1 mouse cellular context compared by ENCODE assay signal in the genomic region with DNA sequence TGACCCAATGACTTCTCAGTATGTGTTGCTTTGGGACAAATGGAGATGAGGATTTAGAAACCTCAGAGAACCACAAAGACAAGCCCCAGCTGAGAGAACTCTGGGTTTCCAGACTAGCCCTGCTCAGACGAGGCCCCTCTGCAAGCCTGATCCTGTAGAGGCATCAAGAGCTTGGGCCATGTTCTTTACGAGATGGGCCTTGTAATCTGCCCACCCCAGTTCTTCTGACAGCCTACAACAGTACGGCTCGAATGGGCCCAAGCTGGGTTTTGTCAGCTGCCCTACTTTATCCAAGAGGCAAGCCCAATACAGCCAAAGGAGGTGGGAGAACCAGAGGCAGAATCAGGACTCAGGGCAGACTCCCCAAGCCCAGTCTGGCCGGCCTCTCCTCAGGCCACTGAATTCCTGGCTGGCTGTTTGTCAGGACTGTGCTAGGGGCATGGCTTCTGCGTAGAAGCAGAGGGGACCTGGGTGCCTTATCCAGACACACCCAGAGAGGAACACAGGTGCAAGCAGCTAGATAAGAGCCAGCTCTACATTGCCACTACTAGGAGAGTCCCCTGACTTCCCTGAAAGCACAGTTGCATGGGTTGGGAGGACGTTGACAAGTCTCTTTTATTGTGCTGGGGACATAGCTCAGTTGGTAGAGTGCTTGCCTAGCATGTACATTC.
A peak's percentile ranks its signal among the peaks of the same experiment; 100 is the strongest.
TF ChIP-seq lines count a peak whose summit lies in the region.

No protein-coding gene starts in this region.

TF ChIP-seq in MEL, 35 proteins besides CTCF, POLR2A, EP300 and RAD21 (continued from another document):
- TF ChIP-seq MAFK (IDR thresholded peaks at IDR 0.05; ENCODE audit: borderline replicate concordance, low read depth, low read length) (0 out of 2 replicates have a peak, but pooled peaks have one; percentile 24), TBP (IDR thresholded peaks at IDR 0.05; ENCODE audit: low read depth, low read length) (peak; percentile 59; the same call in 1 of the 2 replicates), ETS1 (IDR thresholded peaks at IDR 0.05; ENCODE audit: low read depth, low read length) (peak; percentile 81), SIN3A (IDR thresholded peaks at IDR 0.05; ENCODE audit: low read length) (peak; percentile 80), JUND (IDR thresholded peaks at IDR 0.05; ENCODE audit: low read depth, low read length) (no peak), ZMIZ1 (IDR thresholded peaks at IDR 0.05; ENCODE audit: low read depth, low read length) (no peak), GATA1 (IDR thresholded peaks at IDR 0.05; ENCODE audit: low read depth, low read length) (peak; percentile 99), RCOR1 (IDR thresholded peaks at IDR 0.05; ENCODE audit: low read depth, low read length) (peak; percentile 78), KAT2A (conservative IDR thresholded peaks at IDR 0.05; ENCODE audit: low read depth, low read length) (no peak), ZNF384 (IDR thresholded peaks at IDR 0.05; ENCODE audit: low read depth, low read length) (no peak), E2F4 (IDR thresholded peaks at IDR 0.05; ENCODE audit: borderline replicate concordance, low read depth, low read length) (no peak), BHLHE40 (IDR thresholded peaks at IDR 0.05; ENCODE audit: borderline replicate concordance, low read depth, low read length) (no peak), UBTF (IDR thresholded peaks at IDR 0.05; ENCODE audit: borderline replicate concordance, insufficient read depth, low read depth, low read length) (no peak), TCF12 (IDR thresholded peaks at IDR 0.05; ENCODE audit: low read depth, low read length) (peak; percentile 98), USF2 (IDR thresholded peaks at IDR 0.05; ENCODE audit: borderline replicate concordance in 1 of 2, insufficient read depth in 1 of 2, low read depth in 1 of 2, low read length in 2 of 2) (no peak), NELFE (IDR thresholded peaks at IDR 0.05; ENCODE audit: low read depth, low read length) (no peak), SMC3 (IDR thresholded peaks at IDR 0.05; ENCODE audit: low read depth, low read length) (peak; percentile 33; the same call in 1 of the 2 replicates), MYB (IDR thresholded peaks at IDR 0.05; ENCODE audit: low read depth, low read length) (no peak), POLR2AphosphoS2 (IDR thresholded peaks at IDR 0.05; ENCODE audit: low read length) (no peak), MYC (IDR thresholded peaks at IDR 0.05; ENCODE audit: low read depth, low read length) (peak; percentile 68), MXI1 (IDR thresholded peaks at IDR 0.05; ENCODE audit: low read depth, low read length) (peak; percentile 71), MEF2A (IDR thresholded peaks at IDR 0.05; ENCODE audit: extremely low read depth, insufficient replicate concordance, low read depth, low read length, poor library complexity, severe bottlenecking) (no peak), MAX (IDR thresholded peaks at IDR 0.05; ENCODE audit: low read length) (no peak; the same call in 1 of the 2 replicates), NRF1 (IDR thresholded peaks at IDR 0.05; ENCODE audit: insufficient read depth, low read depth, low read length, poor library complexity, severe bottlenecking) (no peak), TAL1 (IDR thresholded peaks at IDR 0.05; ENCODE audit: low read length) (peak; percentile 100), USF1 (IDR thresholded peaks at IDR 0.05; ENCODE audit: low read depth, low read length) (no peak)
